Mouse (Mus musculus) layer of hippocampus, adult 8-10 months (tissue): ENCODE measurements around the gene Plcd4. TPM values are rescaled to one million over a fixed set of nuclear protein-coding genes. Genes with fewer than 3 reads are reported as not detected.

ENCODE experiments used
- DNase-seq, 2 experiments: peaks; one replicate each; pipeline ENCODE4 v3.0.0; 2022; ENCODE audit warnings: low spot score in 2 of 2
- microRNA-seq, 2 experiments: library from miRNA; unstranded; fragments of <30 nt; microRNA quantifications; one replicate each; pipeline ENCODE4 v1.2.0; 2022
- total RNA-seq, 4 experiments: library from RNA; stranded (reverse); gene quantifications; 2 replicates each; pipeline ENCODE4 v1.2.4; 2022

The Plcd4 gene
- total RNA-seq, 4 experiments from 2014 or later: 22.0 to 29.6 (median 23.6) TPM

DNA sequence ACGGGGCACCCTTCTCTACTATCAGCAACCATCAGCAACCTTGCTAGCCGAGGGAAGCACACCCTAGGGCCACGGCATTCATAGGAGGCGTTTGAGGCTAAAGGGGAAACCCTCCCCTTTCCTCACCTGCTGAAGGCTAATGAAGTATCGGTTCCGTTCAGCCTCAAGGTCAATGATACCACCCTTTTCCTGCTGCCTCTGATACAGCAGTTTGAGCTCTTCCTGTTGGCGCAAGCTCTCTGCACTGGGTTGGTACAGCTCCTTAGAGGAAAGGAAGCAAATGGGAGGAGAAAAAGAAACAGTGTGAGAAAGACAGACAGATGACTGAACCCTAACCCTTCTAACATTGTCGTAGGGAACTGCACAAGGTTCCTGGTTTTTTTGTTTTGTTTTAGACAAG lies 51.7 kb downstream of the Plcd4 start:
- DNase-seq: no peak

- no peak for DNase-seq
These were observed 58.0 kb downstream of the Plcd4 start for GRCm38 (mm10) chr1:74600501-74601266.

DNA sequence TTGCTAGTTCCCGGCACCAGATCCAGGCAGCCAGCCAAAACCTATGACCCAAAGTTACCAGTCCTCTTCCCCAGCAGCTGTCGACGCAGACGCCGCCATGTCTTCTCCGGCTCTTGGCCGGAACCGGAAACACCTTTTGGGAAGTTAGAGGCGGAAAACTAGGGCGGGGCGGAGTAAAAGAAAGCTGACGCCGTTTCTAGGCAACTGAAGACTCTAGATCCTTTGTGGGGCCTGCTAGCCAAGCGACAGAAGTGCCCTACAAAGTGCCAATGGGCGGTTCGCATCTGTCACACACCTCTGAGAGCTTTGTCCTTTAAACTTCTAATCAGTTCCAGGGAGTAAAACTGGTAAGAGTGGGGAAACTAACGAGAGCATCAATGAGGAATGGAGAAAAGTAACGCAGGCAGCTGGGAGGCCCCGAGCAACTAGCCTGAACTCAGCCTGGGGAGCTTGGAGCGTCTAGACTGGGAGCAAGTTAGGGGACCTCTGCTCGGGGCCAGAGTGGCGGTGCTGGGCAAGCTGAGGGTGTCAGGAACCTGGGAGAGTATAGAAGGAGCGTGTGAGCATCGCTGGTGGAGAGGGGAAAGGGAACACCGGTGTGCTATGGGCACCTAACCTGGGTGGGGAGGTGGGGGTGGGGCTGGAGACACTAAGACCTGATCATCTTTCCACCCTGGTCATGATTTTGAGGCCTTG lies 58.7 kb downstream of the Plcd4 start, which contains the start of the genes Rnf25 and Stk36:
TSS of gene Rnf25 (minus strand) at position 131 of the 696 bp plus-strand sequence.
TSS of gene Stk36 (plus strand) at position 179 of the 696 bp plus-strand sequence.
- DNase-seq: peak; percentile 85 to 87

Small RNAs within 50 kb of the gene (microRNA-seq; reads per million reads assigned to microRNA genes)
- 0 reads per million in 2 experiments for gene Gm25035

Other genes starting within 250 kb of the Plcd4 start
- gene Tmbim1, start 237.3 kb upstream of the Plcd4 start, total RNA-seq: 10 to 100 TPM; 24.9 to 37.2 (median 33.3) TPM
- 1 to 10 TPM; 1.7 to 3.3 (median 2.2) TPM for gene Catip, start 180.8 kb upstream of the Plcd4 start, total RNA-seq
- gene Slc11a1, start 167.7 kb upstream of the Plcd4 start, total RNA-seq: 10 to 100 TPM in 2 of 4 experiments, 1 to 10 TPM in 2; 5.5 to 68.6 (median 30.6) TPM
- 10 to 100 TPM; 27.6 to 33.4 (median 31.6) TPM for gene Ctdsp1, start 151.4 kb upstream of the Plcd4 start, total RNA-seq
- gene Vil1, start 133.5 kb upstream of the Plcd4 start, total RNA-seq: under 1 TPM; 0.71 to 0.92 (median 0.82) TPM
- 10 to 100 TPM; 22.7 to 25.7 (median 24.6) TPM for gene Cnot9, start 36.8 kb upstream of the Plcd4 start, total RNA-seq
- gene Usp37, start 1.4 kb downstream of the Plcd4 start, total RNA-seq: 10 to 100 TPM; 22.1 to 31.4 (median 24.3) TPM
- 10 to 100 TPM; 28.4 to 36.8 (median 31.7) TPM for gene Zfp142, start 45.4 kb downstream of the Plcd4 start, total RNA-seq
- gene Bcs1l, start 45.4 kb downstream of the Plcd4 start, total RNA-seq: 10 to 100 TPM; 20.3 to 25.2 (median 23.4) TPM
- 10 to 100 TPM; 62.0 to 85.5 (median 67.7) TPM for gene Rnf25, start 58.5 kb downstream of the Plcd4 start, total RNA-seq
- 1 to 10 TPM; 3.5 to 8.0 (median 5.4) TPM for gene Stk36, start 58.6 kb downstream of the Plcd4 start, total RNA-seq
- 10 to 100 TPM; 25.5 to 35.9 (median 31.1) TPM for gene Ttll4, start 118.9 kb downstream of the Plcd4 start, total RNA-seq
- gene Cyp27a1, start 170.7 kb downstream of the Plcd4 start, total RNA-seq: 1 to 10 TPM; 6.0 to 7.1 (median 7.0) TPM
- under 1 TPM in 3 of 4 experiments, not detected in 1; 0.16 to 0.36 (median 0.19) TPM for gene Prkag3, start 206.3 kb downstream of the Plcd4 start, total RNA-seq
- 1 to 10 TPM; 1.0 to 1.7 (median 1.4) TPM for gene Wnt6, start 229.0 kb downstream of the Plcd4 start, total RNA-seq
- 1 to 10 TPM; 2.5 to 4.3 (median 3.3) TPM for gene Wnt10a, start 248.6 kb downstream of the Plcd4 start, total RNA-seq